Mouse (Mus musculus) stomach, embryonic 16.5 days (tissue): ENCODE data around the gene Prmt3. TPM values are rescaled to one million over a fixed set of nuclear protein-coding genes. Genes with fewer than 3 reads are reported as not detected.

Experiments used
- ATAC-seq: fragments of 200-750 bp; cut with Nextera tagmentation; 2 replicates; pipeline ENCODE4 v1.8.0; 2017; ENCODE audit warnings: moderate number of reproducible peaks, moderate TSS enrichment; ENCODE audit not compliant: insufficient read depth, low FRiP score
- H3K27ac ChIP-seq: fragments of 300-500 bp; sonication (generic); 2 replicates; pipeline ENCODE4 v1.5.1; 2014; ENCODE audit warnings: low read length
- H3K27me3 ChIP-seq: fragments of 300-500 bp; sonication (generic); 2 replicates; pipeline ENCODE4 v1.6.1; 2014; ENCODE audit warnings: low read length, control low read depth, mixed read lengths; ENCODE audit not compliant: control insufficient read depth, insufficient read depth
- H3K36me3 ChIP-seq: fragments of 300-500 bp; sonication (generic); 2 replicates; pipeline ENCODE4 v1.6.1; 2014; ENCODE audit warnings: low read length; ENCODE audit not compliant: control insufficient read depth, insufficient read depth
- H3K4me1 ChIP-seq: fragments of 300-500 bp; sonication (generic); 2 replicates; pipeline ENCODE4 v1.6.1; 2014; ENCODE audit warnings: low read length, control low read depth, mixed read lengths; ENCODE audit not compliant: control insufficient read depth, insufficient read depth
- H3K4me2 ChIP-seq: fragments of 300-500 bp; sonication (generic); 2 replicates; pipeline ENCODE4 v1.6.1; 2014; ENCODE audit warnings: low read depth, low read length, mixed read lengths
- H3K4me3 ChIP-seq: fragments of 300-500 bp; sonication (generic); replicated peaks from 2 replicates; pipeline ENCODE4 v1.5.1; 2014; ENCODE audit warnings: mild to moderate bottlenecking, low read length
- H3K9ac ChIP-seq: fragments of 300-500 bp; sonication (generic); 2 replicates; pipeline ENCODE4 v1.6.1; 2014; ENCODE audit warnings: low read length
- H3K9me3 ChIP-seq: fragments of 300-500 bp; sonication (generic); replicated peaks from 2 replicates; pipeline ENCODE4 v1.6.1; 2016; ENCODE audit warnings: low read length, control low read depth; ENCODE audit not compliant: control insufficient read depth
- WGBS: fragments of 180-500 bp; shearing (Covaris S2); extraction: QIAGEN DNeasy Blood & Tissue Kit; methylation state at CpG from one replicate; pipeline ENCODE4 v1.1.7; 2014; 5-methylcytosine and 5-hydroxymethylcytosine counted together
- polyA plus RNA-seq: library from polyadenylated mRNA; unstranded; fragments of >200 nt; fragmentation: Nextera tagmentation; extraction: Ambion mirVana; gene quantifications from 2 replicates; pipeline ENCODE4 v1.2.1, GENCODE M21; 2015

Gene Prmt3
- polyA plus RNA-seq, 1 experiment from 2014 or later, result 42.0 TPM

- no peak overlapping the region for H3K4me3 ChIP-seq
- H3K27ac ChIP-seq, result no peak overlapping the region
- ATAC-seq, result no peak
- H3K9me3 ChIP-seq, result no peaks in the 10 kb centered on the region
- H3K4me2 ChIP-seq, result no peak overlapping the region
- H3K4me1 ChIP-seq, result no peaks in the 10 kb centered on the region
- H3K36me3 ChIP-seq, result no peaks in the 10 kb centered on the region; the same call in 1 of the 2 replicates
- no peaks in the 10 kb centered on the region for H3K27me3 ChIP-seq
- H3K9ac ChIP-seq, result no peak overlapping the region
- 87% methylated on average over 2 of the region's 2 CpGs for WGBS
These were observed 46.4 kb downstream of the Prmt3 start for GRCm38 (mm10) chr7:49824581-49824980.

- WGBS, result 92% methylated on average over 3 of the region's 3 CpGs
- H3K9ac ChIP-seq, result no peak overlapping the region
- H3K4me3 ChIP-seq, result no peak overlapping the region
- H3K9me3 ChIP-seq, result no peaks in the 10 kb centered on the region
- H3K27ac ChIP-seq, result no peak overlapping the region
- H3K27me3 ChIP-seq, result no peaks in the 10 kb centered on the region
- H3K4me1 ChIP-seq, result no peaks in the 10 kb centered on the region
- no peaks in the 10 kb centered on the region; the same call in 1 of the 2 replicates for H3K36me3 ChIP-seq
- H3K4me2 ChIP-seq, result no peak overlapping the region
- no peak for ATAC-seq
These were observed 47.3 kb downstream of the Prmt3 start for GRCm38 (mm10) chr7:49825492-49825891.

- H3K27ac ChIP-seq, result no peak overlapping the region
- WGBS, result 88% methylated on average over 1 of the region's 1 CpGs
- ATAC-seq, result no peak
- no peak overlapping the region for H3K4me3 ChIP-seq
- H3K4me2 ChIP-seq, result no peak overlapping the region
- H3K27me3 ChIP-seq, result no peaks in the 10 kb centered on the region
- no peak overlapping the region for H3K9ac ChIP-seq
- H3K9me3 ChIP-seq, result no peaks in the 10 kb centered on the region
- no peaks in the 10 kb centered on the region for H3K4me1 ChIP-seq
- 0 out of 2 replicates have a peak, but pooled peaks cover 7% of the 10 kb centered on the region for H3K36me3 ChIP-seq
These were observed 49.8 kb downstream of the Prmt3 start for GRCm38 (mm10) chr7:49827920-49828319.

GRCm38 (mm10) chr7:49842366-49843282, 64.5 kb downstream of the Prmt3 start:
- Histone ChIP-seq H3K27ac (no peak overlapping the region), H3K9ac (no peak overlapping the region), H3K4me1 (0 out of 2 replicates have a peak, but pooled peaks cover 6% of the 10 kb centered on the region), H3K36me3 (no peaks in the 10 kb centered on the region), H3K9me3 (no peaks in the 10 kb centered on the region), H3K4me3 (no peak overlapping the region), H3K4me2 (0 out of 2 replicates have a peak overlapping the region, but pooled peaks have one; percentile 13), H3K27me3 (no peaks in the 10 kb centered on the region)
- WGBS, result 36% methylated on average over 11 of the region's 11 CpGs
- peak; percentile 60; the same call in 1 of the 2 replicates for ATAC-seq

DNA sequence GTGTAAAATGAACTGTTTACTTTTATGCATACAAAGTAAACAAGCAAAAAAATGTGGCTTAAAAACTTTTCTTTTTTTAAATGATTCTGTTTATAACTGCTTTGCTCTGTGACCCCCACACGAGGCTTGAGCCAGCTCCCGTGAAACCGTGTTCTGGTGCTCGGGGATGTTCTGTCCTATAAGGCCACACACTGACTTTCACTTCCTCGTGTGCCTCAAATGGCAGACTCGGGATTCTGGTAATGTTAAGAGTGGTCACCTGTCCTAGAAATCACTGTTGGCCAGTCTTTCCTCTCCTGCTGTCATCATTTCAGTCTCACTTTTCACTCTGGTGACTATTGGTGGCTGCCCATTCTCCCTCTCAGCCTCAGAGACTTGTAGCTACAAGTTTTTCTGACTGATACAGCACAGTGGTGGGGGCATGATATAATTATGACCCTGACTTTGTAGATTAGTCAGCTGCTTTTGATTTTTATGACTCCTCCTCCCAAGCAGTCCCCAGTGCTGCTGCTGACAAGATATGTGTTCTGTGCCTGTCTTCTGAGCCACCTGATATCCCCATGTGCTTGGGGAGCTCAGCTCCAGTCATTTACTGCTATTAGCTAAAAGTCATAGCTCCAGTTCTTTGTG, 65.3 kb downstream of the Prmt3 start:
- Histone ChIP-seq H3K27ac (no peak overlapping the region), H3K27me3 (no peaks in the 10 kb centered on the region), H3K36me3 (no peaks in the 10 kb centered on the region), H3K4me1 (0 out of 2 replicates have a peak, but pooled peaks cover 6% of the 10 kb centered on the region), H3K4me2 (no peak overlapping the region), H3K9ac (no peak overlapping the region), H3K9me3 (no peaks in the 10 kb centered on the region), H3K4me3 (no peak overlapping the region)
- ATAC-seq, result peak; percentile 66; the same call in 1 of the 2 replicates
- 38% methylated on average over 6 of the region's 6 CpGs for WGBS

GRCm38 (mm10) chr7:49847939-49848338, 69.8 kb downstream of the Prmt3 start:
- Histone ChIP-seq H3K4me2 (no peak overlapping the region), H3K9ac (no peak overlapping the region), H3K4me1 (no peaks in the 10 kb centered on the region), H3K9me3 (no peaks in the 10 kb centered on the region), H3K36me3 (peaks cover 3% of the 10 kb centered on the region), H3K4me3 (no peak overlapping the region), H3K27me3 (no peaks in the 10 kb centered on the region), H3K27ac (no peak overlapping the region)
- 69% methylated on average over 2 of the region's 2 CpGs for WGBS
- no peak for ATAC-seq

DNA sequence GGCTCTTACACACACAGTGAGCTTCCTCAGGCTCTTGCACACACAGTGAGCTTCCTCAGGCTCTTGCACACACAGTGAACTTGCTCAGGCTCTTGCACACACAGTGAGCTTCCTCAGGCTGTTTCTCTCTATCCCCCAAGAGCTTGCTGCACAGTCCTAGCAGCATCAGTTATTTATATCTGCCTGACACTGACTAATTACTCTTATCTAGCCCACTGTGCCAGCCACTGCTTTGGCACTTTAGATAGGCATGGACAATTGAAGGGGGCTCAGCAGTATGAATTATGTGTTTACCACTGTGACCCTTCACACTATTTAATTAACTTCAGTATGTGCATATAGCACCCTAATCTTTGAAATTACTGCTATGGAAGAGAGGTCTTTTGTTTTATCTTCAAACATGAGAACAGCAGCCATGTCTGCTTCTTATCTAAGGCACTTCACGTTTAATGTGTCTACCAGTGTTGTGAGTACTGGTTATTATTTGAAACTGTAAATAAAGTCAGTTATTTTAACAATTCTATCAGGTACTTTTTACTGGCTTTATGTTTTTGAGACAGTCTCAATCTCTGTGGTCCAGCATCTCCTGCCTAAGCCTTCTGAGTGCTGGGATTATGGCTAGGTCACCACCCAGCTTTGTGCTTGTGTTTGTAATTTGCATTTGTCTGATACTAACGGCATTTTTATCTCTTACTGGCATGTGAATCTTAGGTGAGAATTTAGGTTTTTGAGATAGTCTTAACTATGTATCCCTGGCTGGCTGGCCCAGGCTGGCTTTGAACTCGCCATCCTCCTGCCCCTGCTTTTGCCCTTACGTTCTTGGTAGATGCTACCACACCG, 75.4 kb downstream of the Prmt3 start:
- Histone ChIP-seq H3K36me3 (peaks cover 3% of the 10 kb centered on the region), H3K9ac (no peak overlapping the region), H3K9me3 (no peaks in the 10 kb centered on the region), H3K4me1 (no peaks in the 10 kb centered on the region), H3K27ac (no peak overlapping the region), H3K4me3 (no peak overlapping the region), H3K27me3 (no peaks in the 10 kb centered on the region), H3K4me2 (no peak overlapping the region)
- 76% methylated on average over 5 of the region's 5 CpGs for WGBS
- no peak for ATAC-seq

- Histone ChIP-seq H3K4me2 (no peak overlapping the region), H3K9ac (no peak overlapping the region), H3K27me3 (no peaks in the 10 kb centered on the region), H3K4me3 (no peak overlapping the region), H3K9me3 (no peaks in the 10 kb centered on the region), H3K27ac (no peak overlapping the region), H3K4me1 (no peaks in the 10 kb centered on the region), H3K36me3 (no peaks in the 10 kb centered on the region)
- 68% methylated on average over 5 of the region's 5 CpGs for WGBS
- no peak for ATAC-seq
These were observed 79.2 kb downstream of the Prmt3 start for GRCm38 (mm10) chr7:49857347-49857746.
